Mouse (Mus musculus): ENCODE results near the gene G0s2.
A peak's percentile ranks its signal among the peaks of the same experiment; 100 is the strongest.

The G0s2 gene

DNA sequence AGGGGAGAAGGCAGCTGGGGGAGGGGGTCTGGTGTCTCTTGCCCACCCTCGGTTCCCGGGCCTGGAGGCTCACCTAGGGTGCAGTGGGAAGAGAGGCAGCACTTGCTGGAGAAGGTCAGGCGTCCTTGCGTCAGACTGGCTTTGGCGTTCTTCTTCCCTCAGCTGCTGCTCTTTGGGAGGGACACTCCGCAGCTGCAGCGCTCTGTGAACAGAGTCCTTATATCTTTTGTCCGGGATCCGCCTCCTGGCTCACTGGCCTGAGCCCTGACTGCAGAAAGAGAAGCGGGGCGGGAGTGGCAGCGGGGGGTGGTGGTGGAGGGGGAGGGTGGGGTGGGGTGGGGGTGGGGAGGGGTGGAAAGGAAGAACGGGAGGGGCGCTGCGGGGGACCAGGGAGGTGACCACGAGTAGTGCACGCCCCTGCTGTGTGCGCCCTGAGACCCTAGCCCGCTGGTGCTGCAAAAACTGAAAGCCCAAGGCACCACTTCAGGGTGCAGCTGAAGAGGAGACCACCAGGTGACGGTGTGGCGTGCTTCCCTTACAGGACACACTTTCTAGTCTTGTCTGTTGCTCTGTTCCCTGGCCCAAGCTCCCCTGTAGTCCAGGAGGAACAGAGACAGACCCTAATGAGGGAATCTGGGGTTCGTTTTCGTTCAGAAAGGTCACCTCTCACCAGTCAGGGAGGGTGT, at the start of gene G0s2:
Gene G0s2 (minus strand): TSS at position 302 of the 686 bp plus-strand sequence.
- DNase-seq (ENCODE audit: extremely low spot score): peak; percentile 70

DNA sequence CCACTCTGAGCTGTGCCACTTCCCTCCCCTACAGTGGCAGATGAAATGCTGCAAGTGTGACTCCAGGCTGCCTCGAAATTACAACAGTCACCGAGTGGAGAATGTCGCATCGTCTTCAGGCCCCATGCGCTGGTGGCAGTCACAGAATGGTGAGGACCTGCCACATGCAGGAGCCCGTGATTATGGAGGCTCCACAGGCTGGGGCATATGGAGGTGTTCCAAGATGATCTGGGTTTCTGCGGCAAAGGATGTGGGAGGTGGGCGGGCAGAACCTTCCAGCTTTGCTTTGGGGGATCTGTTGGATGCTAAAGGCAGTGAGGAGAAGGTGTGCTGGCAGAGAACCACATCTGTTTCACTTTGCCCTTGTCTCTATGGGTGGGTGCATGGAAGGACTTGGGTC, 47.4 kb upstream of the G0s2 start:
- no peak for DNase-seq (ENCODE audit: extremely low spot score)

DNA sequence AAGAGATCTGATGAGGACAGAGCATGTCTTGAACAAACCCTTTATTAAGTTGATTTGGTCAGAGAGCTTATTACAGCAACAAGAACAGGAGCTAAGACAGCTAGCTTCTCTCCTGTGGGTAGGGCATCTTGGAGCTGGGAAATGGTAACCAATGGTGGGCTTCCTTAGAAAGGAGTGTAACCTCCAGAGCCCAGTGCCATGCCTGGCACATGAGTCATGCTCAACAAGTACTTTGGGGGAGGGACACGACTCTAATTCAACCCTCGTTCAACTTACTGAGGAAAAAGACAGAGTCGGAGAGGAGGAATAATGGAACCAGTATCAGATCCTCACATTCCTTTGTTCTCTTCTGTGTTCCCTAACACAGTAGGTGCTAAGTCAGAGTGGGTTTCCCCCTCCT, 46.7 kb upstream of the G0s2 start:
- no peak for DNase-seq (ENCODE audit: extremely low spot score)

DNA sequence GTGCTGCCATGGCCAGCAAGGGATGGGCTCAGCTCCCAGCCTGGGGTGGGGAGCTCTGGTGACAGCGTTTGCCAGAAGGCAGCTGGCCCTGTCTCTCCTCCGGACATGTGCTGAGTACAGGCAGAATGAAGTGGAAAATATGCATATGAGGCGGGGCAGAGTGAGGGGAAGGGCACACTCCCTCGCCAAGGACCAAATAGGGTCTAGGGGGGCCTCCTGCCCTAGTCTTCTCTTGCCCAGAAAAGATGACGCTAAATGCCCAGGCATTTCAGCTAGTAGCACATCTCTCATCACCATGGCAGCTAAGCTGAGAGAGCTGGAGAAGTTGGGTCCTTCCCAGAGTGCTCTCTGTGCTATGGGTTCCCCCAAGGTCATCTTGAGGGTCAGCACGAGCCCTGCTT, 44.1 kb upstream of the G0s2 start:
- DNase-seq (ENCODE audit: extremely low spot score): no peak

DNA sequence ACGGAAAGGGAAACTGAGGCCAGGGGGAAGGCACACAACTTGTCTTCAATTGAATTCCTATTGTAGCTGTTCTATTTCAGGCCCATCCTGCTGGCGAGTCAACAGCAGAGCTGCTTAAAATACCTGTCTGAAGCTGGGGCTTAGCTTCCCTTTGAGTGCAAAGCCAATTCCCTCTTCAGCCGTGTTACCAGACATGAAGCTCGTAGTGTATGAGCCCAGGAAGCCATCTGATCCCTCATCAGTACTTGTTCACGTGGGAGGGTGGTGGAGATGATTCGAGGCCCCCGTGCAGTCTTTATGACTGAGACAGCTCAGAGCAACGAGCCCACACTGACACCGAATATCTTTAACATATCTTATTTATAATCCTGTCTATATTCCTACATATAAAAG, 43.3 kb upstream of the G0s2 start:
- no peak for DNase-seq (ENCODE audit: extremely low spot score)

DNA sequence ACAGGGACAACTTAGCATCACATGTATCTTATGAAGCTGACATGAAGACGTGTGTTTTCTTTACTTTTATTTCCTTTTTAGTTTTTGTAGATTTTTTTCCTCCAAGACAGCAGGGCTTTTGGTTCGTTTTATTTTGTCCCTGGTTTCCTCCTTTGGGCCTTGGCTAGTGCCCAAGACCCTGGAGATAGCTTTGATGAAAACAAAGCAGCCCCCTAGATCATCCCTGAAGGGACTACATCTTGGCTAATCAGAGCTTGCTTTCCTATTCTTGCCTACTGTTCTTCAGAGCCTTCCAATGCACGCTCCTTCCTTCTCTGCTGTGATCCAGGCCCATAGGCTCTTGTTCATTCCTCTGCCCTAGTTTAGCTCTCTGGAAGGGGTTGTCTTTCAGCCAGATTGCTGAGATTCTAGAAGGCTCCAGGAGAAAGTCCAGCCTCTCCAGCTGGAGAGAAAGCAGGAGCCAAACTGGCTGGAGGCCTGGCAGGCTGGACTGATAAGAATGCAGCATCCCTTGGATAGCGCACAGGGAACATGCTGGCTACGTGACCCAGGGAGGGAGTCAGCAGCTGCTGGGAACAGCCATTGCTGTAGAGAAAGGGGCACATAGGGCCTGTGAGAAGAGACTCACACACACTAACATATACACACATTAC, 42.8 kb upstream of the G0s2 start:
- no peak for DNase-seq (ENCODE audit: extremely low spot score)

DNA sequence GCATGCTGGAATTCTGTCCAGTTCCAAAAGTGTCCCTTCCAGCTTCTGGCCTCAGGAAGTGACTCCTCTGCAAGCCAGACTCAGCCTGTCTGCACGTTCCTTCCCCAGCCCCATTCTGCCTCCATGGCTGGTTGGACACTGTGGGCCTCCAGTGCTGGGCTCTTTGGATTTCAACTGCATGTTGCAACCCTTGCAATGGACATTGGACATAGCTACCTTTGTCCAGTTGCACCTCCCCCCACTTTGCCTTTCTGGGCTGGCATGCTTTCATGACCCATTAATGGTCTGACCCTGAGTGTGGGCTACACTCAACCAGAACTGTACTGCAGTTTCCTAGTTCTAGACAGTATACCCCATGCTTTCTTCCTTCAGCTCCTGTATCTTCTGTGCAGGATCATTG, 38.6 kb upstream of the G0s2 start:
- DNase-seq (ENCODE audit: extremely low spot score): no peak

DNA sequence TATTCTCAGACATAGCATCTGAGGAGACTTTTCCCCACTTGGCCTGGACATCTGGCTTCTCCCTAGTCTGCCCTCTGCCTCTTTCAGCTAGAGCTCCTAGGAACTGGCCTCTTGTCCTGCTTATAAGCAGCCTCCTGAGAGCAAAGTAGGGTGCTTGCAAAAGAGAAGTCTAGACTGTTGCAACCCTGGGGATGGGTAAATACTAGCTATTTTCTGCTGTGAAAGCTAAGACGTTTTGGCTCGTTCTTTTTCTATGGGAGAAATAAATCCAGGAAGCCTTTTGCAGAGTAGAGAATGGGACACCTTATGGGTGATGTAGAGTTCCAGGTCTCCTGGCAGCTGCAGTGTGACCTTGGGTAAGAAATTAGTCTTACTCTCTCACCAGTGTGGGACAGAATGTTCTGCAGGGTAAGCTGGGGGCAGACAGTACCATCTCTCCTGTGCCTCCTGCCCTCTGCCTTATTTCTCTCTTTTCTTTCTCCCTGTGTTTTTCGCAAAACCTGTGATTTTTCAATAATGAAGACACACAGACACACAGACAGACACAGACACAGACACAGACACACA, 37.6 kb upstream of the G0s2 start:
- DNase-seq (ENCODE audit: extremely low spot score): no peak

DNA sequence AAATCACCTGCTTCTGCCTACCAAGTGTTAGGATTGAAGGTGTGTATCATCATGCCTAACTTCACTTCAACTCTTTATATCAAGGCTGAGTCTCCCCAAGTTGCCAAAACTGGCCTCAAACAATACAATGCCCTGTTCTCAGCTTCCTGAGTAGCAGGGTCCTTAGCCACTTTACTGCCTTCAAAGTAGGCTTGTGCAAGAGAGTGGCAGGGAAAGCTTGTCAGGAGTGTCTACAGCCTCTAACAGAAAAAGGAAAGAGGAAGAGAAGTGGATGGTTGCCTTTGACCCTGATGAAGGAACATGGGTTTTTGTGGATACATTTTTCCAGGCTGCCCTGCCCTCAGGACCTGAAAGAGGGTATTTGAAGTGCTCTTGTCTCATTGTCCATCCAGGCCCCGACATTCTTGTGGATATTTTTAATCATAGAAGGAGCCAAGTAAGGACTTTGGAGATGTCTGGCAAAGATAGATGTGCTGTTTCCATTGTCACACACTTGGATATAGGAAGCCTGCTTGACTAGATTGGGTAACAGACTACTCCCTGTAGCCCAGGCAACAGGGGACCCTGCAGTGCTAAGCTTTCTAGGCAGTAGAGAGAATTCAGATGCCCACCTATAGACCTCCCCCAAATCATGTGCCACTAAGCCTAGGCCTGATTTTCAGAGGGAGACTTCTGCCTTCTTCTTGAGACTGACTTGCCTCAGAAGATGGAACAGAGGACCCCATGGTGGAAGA, 36.9 kb upstream of the G0s2 start:
- DNase-seq (ENCODE audit: extremely low spot score): no peak

DNA sequence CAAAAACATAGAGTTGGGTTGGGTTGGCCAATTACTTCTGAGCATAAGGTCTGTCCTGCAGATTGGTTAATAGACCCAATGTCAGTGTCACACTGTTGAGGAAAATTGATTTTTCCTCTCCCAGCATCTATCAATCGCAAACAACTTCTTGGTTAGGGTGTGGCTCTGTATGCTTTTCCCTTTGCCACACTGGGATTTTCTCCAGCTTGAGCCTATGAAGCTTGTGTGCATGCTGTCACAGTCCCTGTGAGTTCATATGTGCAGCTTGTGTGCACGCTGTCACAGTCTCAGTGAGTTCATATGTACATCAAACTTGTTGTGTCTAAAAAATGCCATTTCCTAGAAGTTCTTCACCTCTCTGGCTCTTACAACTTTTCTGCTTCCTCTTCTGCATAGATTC, 33.8 kb upstream of the G0s2 start:
- no peak for DNase-seq (ENCODE audit: extremely low spot score)

DNA sequence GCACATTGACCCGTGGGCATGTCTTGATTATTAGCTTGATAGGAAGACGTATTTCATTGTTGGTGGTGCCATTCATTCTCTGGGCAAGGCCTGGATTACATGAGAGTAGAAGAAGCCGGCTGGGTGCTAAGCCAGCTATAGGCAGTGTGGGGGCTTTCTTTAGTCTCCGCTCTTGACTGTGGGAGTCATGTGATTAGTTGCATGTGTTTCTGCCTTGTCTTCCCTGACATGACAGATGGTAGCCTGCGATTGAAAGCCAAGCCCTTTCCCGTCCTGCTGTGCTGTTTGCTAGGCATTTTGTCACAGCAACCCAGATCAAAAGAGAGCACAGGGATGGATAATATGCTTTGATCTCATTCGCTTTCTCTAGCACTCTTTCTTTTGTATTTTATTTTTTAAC, 32.4 kb upstream of the G0s2 start:
- DNase-seq (ENCODE audit: extremely low spot score): peak; percentile 14

DNA sequence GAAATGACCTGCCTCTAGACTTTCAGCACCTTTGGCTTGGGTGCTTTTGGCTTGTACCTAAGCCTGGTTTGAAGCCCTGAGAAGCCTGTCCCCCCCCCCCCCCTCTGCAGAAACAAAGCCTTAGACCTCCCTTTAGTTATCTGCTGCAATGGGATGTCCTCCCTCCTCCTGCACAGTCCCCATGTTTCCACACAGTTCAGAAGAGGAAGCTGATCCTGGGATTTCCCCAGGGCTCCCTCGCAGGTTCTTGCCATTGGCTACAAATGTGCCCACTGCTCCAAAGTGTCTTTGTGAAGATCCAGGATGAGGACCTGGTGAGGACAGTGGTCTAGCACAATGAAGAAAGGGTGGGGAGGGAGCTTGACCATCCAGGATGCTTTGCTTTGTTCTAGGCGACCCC, 30.1 kb upstream of the G0s2 start:
- DNase-seq (ENCODE audit: extremely low spot score): no peak

DNA sequence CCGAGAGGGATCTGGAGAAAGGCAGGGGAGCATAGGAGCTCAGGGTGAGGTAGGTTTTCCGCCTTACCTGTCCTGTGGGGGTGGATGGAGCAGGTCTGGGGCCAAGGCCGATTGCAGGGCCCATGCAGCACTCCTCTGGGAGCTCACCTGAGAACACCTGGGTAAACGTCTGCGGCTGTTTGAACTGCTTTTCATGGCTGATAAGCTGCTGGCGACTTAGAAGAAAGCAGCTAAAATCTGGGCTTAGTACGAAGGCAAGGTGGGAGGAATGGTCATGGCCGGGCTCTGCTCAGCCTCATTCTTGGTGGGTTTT, 29.0 kb upstream of the G0s2 start:
- no peak for DNase-seq (ENCODE audit: extremely low spot score)

DNA sequence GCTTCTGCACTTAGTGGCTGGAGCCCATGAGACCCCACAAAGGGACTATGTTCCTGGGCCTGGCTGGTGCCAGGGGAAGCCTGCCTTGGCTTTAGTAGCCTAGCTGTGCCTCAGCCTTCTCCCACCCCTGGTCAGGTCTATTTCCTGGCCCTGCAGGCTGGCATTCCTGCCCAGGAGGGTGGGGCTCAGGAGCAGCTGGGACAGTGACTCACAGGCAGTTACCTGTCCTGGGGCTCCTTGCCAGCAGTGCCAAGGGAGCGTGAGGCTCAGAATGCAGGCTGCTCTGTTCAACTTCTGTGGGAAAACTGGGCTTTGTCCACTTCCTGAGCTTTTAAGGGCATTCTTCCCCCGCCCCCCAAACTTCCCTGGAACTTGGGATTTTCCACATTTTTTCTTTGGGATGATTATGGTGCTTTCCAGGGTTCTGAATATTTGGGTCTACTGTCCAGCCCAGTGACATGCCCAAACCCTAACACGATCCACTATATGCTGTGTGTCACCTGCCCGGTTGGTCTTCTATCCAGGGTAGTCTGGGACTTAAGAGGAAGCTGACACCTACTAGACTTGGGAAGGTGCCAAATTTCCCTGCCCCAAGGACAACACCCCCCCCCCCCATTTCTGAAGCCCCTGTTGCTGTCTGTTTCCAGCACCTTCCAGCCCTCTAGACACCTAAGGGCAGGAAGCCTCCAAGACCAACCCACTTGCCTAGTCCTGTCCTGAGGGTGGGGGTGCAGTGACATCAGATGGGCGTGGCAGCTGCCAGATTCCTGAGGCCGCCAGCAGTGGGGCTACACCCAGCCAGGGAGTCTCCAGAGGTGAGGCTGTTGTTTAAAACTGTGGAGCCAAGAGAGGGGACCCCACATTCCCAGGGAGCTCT, 28.4 kb upstream of the G0s2 start:
- no peak for DNase-seq (ENCODE audit: extremely low spot score)

DNA sequence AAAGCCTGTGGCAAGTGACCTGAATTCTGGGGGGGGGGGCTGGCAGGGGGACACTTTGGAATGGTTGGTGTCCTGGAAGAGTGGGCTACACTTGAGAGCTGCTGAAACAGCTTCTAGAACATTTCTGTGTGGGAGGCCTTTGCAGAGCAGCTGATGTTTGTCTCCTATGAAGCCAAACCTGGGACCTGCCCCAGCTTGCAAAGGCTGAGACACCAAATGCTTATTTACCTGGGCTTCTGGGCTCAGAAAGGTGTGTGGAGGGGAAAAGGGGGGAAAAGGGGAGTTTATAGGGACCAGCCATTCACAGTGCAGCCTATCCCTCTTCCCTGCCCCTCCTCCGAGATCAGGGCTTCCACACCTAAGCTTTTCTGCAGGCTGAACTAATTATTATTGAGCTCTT, 27.0 kb upstream of the G0s2 start:
- no peak for DNase-seq (ENCODE audit: extremely low spot score)

DNA sequence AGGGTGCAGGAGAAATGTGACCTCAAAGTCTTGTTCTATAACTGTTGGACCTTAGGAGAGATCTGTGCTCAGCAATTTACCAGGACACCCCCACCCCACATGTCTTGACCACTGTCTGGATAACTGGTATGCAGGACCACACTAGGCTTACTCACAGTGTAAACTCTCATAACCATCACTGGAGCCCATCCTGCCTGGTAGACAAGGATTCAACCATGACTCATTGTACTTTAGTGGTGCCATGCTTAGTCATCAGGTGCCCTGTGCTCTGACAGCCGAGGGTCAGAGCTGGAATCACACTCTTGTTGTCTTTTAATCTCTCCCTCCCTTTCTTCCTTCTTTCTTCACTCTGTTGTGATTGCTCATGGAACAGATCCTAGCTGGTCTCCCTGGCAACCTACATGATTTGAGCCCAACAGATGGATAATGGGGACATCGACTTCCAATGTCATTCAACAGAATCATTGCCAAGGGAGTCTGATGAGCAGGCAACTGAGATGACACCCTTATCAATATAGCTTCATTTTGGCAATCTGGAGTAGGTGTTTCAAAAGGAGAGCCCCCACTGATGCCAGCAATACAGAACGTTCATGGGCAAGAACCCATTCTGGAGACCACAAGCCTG, 25.2 kb upstream of the G0s2 start:
- no peak for DNase-seq (ENCODE audit: extremely low spot score)

DNA sequence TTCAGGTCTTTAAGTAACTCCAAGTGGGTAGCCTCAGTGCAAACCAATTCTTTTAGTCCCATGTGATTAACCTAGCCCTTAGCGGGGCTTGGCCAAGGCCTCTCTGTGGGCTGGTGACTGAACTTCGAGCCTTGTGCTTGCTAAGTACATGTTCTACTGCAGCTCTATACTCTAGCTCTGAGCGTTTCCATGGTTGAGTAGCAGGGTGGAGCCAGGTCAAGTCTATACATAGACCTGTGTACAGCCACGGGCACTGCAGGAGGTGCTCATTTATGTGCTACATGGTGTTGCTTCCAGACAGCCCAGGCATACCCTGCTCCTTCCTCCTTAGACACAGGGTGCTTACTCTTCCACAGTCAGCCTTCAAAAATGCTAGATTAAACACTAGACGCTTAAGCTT, 22.9 kb upstream of the G0s2 start:
- no peak for DNase-seq (ENCODE audit: extremely low spot score)

DNA sequence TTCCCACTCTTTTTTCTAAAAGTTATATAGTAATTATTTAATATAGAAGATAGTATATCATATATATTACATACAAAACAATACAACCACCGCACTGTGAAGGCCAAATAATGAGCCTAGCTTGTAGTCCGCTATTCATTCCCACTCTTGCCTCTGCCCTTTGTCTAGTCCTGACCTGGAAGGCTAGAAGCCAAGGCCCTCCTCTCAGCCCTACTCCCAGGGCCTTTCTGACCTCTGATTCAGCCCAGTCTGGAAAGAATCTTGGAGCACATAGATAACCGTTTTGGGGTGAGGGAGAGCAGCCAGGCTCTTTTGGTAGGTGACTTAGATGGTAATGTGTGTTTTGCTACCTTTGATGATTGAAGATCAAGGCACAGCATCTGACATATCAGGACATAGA, 20.9 kb upstream of the G0s2 start:
- DNase-seq (ENCODE audit: extremely low spot score): no peak

DNA sequence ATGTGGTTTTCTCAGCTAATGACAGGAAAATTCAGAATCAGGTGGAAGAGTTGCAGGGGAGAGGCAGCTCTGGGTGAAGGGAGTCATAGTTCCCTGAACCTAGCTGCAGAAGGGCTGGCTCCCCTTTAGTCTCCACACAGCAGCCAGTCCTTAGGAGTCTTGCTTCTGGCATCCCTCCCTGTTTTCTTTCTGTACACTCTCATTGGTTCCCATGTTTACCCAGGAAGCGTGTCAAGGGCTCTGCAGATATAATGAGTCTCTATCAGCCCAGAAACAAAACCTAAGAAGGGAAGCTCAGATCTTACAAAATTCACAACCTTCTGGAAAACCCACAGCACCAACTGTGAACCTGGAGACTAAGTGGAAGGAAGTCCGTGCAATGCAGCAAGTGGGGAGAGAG, 20.0 kb upstream of the G0s2 start:
- DNase-seq (ENCODE audit: extremely low spot score): no peak

DNA sequence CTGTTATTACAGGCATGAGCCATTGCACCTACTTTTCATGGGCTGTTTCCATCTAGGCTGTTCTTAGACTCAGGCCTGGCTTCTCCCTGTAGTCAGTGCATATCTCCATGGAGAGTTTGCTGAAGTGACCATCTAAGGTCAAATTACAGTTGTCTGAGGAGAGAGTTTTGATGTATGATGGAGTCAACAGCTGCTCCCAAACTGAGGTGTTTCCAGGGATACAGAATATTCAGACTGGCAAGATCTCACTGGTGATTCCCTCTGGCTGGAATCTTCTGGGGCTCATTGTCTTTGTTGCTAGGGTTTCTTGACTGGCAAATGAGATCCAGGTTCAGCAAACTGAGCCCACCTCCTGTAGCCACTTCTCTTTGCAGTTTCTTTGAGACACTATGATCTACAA, 17.7 kb upstream of the G0s2 start:
- no peak for DNase-seq (ENCODE audit: extremely low spot score)

DNA sequence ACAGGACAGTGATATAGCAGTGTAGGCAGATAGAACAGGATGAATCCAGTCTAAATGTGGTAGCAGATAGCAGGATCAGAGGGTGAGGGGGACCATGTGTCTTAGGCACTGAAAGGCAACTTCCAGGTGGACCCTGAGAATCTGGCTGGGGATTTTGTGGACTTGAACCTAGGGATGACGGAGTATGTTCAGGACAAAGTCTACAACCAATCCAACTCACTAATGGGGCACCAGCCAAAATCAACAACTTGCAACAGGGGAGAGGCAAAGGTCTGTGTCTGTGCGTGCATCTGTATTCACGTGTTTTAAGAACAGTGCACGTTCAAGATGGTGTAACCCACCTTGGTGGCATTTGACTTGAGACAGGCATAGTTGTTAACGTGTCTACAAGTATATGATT, 16.9 kb upstream of the G0s2 start:
- DNase-seq (ENCODE audit: extremely low spot score): no peak

DNA sequence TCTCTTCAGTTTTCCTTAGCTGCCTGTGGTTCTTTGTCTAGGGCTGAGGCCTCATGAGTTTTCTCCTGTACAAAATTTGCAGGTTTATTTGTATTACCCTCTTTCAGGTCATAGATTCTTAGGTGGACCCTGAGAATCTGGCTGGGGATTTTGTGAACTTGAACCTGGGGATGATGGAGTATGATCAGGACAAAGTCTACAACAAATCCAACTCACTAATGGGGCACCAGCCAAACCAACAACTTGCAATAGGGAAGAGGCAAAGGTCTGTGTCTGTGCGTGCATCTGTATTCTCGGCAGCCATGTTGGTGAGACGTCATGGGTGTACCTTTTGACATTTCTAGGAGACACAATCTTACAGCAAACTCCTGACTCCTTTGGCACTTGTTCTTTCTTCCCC, 16.1 kb upstream of the G0s2 start:
- no peak for DNase-seq (ENCODE audit: extremely low spot score)

All from embryo, embryonic 9.5 days (tissue).